Mouse (Mus musculus) kidney, postnatal 10 days (tissue): ENCODE measurements at regions not wholly inside any gene's neighbourhood (a gene's known extent, or its start where the extent isn't known, plus 50 kb on each side); places are given as distances from the start of the nearest gene placed in this dataset.

Experiments used
- DNase-seq: peaks from one replicate; pipeline ENCODE4 v3.0.0; 2021; ENCODE audit warnings: mixed read lengths

- DNase-seq: no peak
Observed at GRCm38 (mm10) chrX:38710660-38711264, 61.7 kb upstream of the 6030498E09Rik start.

- DNase-seq: peak; percentile 18
Observed at GRCm38 (mm10) chrX:38711442-38712258, 60.8 kb upstream of the 6030498E09Rik start.
